Comparison of ENCODE assay signal across 22 mouse cellular contexts in genomic region chr11:54219191-54219590, GRCm38 (mm10). TPM values are rescaled to one million over a fixed set of nuclear protein-coding genes. Genes with fewer than 3 reads are reported as not detected.
"Had no signal": no experiment of that assay in that cellular context is flagged by ENCODE, and none has a peak within 500 bp of the region (broad histone marks: within the 10 kb centered on the region; RNA-seq: fewer than 3 reads in every experiment).

No protein-coding gene starts in this region.

- H3K27me3 ChIP-seq: lung, embryonic 15.5 days; midbrain, embryonic 13.5 days; midbrain, embryonic 15.5 days; neural tube, embryonic 12.5 days; stomach, embryonic 15.5 days had no signal

- ATAC-seq: liver, postnatal 0 days; lung, postnatal 0 days; midbrain, embryonic 13.5 days; midbrain, embryonic 15.5 days had no signal

- DNase-seq: liver, postnatal 0 days; lung, adult 2 months; lung, postnatal 4 days; right cerebral cortex, postnatal 14 days; thymus, adult 18-20 months; thymus, postnatal 14 days; thymus, postnatal 36 days had no signal

- H3K36me3 ChIP-seq: lung, embryonic 15.5 days; midbrain, embryonic 13.5 days; midbrain, embryonic 15.5 days; neural tube, embryonic 12.5 days; stomach, embryonic 15.5 days had no signal

- H3K4me1 ChIP-seq: lung, embryonic 15.5 days; midbrain, embryonic 13.5 days; midbrain, embryonic 15.5 days; neural tube, embryonic 12.5 days; stomach, embryonic 15.5 days had no signal

- H3K9ac ChIP-seq: liver, postnatal 0 days; lung, embryonic 15.5 days; midbrain, embryonic 13.5 days; midbrain, embryonic 15.5 days; neural tube, embryonic 12.5 days; stomach, embryonic 15.5 days had no signal

- H3K9me3 ChIP-seq: lung, embryonic 15.5 days; megakaryocyte, embryonic 14.5 days; midbrain, embryonic 13.5 days; midbrain, embryonic 15.5 days; neural tube, embryonic 12.5 days; stomach, embryonic 15.5 days had no signal

- H3K4me3 ChIP-seq: lung, embryonic 15.5 days; megakaryocyte, embryonic 14.5 days; midbrain, embryonic 13.5 days; midbrain, embryonic 15.5 days; neural tube, embryonic 12.5 days; stomach, embryonic 15.5 days had no signal

- H3K27ac ChIP-seq: lung, embryonic 15.5 days; midbrain, embryonic 13.5 days; midbrain, embryonic 15.5 days; neural tube, embryonic 12.5 days; stomach, embryonic 15.5 days; stomach, postnatal 0 days had no signal

RNA-seq across cellular contexts. Expression of gene Csf2, which starts 30.3 kb away (rescaled TPM):
- total RNA-seq: midbrain, postnatal 0 days; monocyte, adult 5-6 weeks; neutrophil, adult 5-6 weeks had no signal
- polyA plus RNA-seq: liver, postnatal 0 days; midbrain, embryonic 11.5 days; midbrain, embryonic 13.5 days; midbrain, embryonic 15.5 days; midbrain, postnatal 0 days; neural tube, embryonic 12.5 days; neural tube, embryonic 14.5 days; spleen, adult 2 months; stomach, postnatal 0 days; testis, adult 2 months had no signal

RNA-seq across cellular contexts. Expression of gene Il3, which starts 47.9 kb away (rescaled TPM):
- total RNA-seq: midbrain, postnatal 0 days; monocyte, adult 5-6 weeks; neutrophil, adult 5-6 weeks had no signal
- polyA plus RNA-seq: liver, postnatal 0 days; lung, adult 2 months; lung, embryonic 15.5 days; lung, postnatal 0 days; midbrain, embryonic 11.5 days; midbrain, embryonic 13.5 days; midbrain, embryonic 15.5 days; midbrain, postnatal 0 days; neural tube, embryonic 12.5 days; neural tube, embryonic 14.5 days; spleen, adult 2 months; stomach, embryonic 15.5 days; stomach, postnatal 0 days; testis, adult 2 months had no signal
